Mouse (Mus musculus) lung, embryonic 14.5 days (tissue): ENCODE results near the gene Otud7b. TPM values are rescaled to one million over a fixed set of nuclear protein-coding genes. Genes with fewer than 3 reads are reported as not detected.
A peak's percentile ranks its signal among the peaks of the same experiment; 100 is the strongest.

ENCODE experiments used
- ATAC-seq: fragments of 200-750 bp; cut with Nextera tagmentation; 2 replicates; pipeline ENCODE4 v1.8.0; 2017; ENCODE audit warnings: mild to moderate bottlenecking, moderate TSS enrichment, moderate library complexity; ENCODE audit not compliant: insufficient read depth
- DNase-seq: peaks from one replicate; pipeline ENCODE4 v3.0.0-alpha.2; 2015
- H3K27ac ChIP-seq: fragments of 300-500 bp; sonication (generic); 2 replicates; pipeline ENCODE4 v1.5.1; 2014; ENCODE audit warnings: low read depth, mild to moderate bottlenecking, moderate library complexity
- H3K27me3 ChIP-seq: fragments of 300-500 bp; sonication (generic); 2 replicates; pipeline ENCODE4 v1.6.1; 2014; ENCODE audit warnings: low read length, control low read depth; ENCODE audit not compliant: insufficient read depth
- H3K36me3 ChIP-seq: fragments of 300-500 bp; sonication (generic); 2 replicates; pipeline ENCODE4 v1.6.1; 2014; ENCODE audit warnings: control low read depth; ENCODE audit not compliant: insufficient read depth
- H3K4me1 ChIP-seq: fragments of 300-500 bp; sonication (generic); 2 replicates; pipeline ENCODE4 v1.6.1; 2014; ENCODE audit warnings: antibody characterized with exemption, control low read depth; ENCODE audit not compliant: insufficient read depth
- H3K4me2 ChIP-seq: fragments of 300-500 bp; sonication (generic); 2 replicates; pipeline ENCODE4 v1.6.1; 2014; ENCODE audit warnings: mild to moderate bottlenecking
- H3K4me3 ChIP-seq: fragments of 300-500 bp; sonication (generic); 2 replicates; pipeline ENCODE4 v1.5.1; 2014; ENCODE audit warnings: low read depth, low read length
- H3K9ac ChIP-seq: fragments of 300-500 bp; sonication (generic); 2 replicates; pipeline ENCODE4 v1.6.1; 2014
- H3K9me3 ChIP-seq: fragments of 300-500 bp; sonication (generic); 2 replicates; pipeline ENCODE4 v1.6.1; 2016; ENCODE audit warnings: low read depth, low read length, control low read depth
- CTCF ChIP-seq: IDR thresholded peaks from 2 replicates; pipeline ENCODE4 v1.5.1; 2016; ENCODE audit warnings: antibody characterized with exemption, low read depth
- WGBS: fragments of 180-500 bp; shearing (Covaris S2); extraction: QIAGEN DNeasy Blood & Tissue Kit; methylation state at CpG from one replicate; pipeline ENCODE4 v1.1.7; 2014; 5-methylcytosine and 5-hydroxymethylcytosine counted together
- polyA plus RNA-seq: library from polyadenylated mRNA; unstranded; fragments of >200 nt; fragmentation: Nextera tagmentation; extraction: Ambion mirVana; gene quantifications from 2 replicates; pipeline ENCODE4 v1.2.1, GENCODE M21; 2014

Gene Otud7b
- polyA plus RNA-seq, 1 experiment from 2014 or later: 18.9 TPM

DNA sequence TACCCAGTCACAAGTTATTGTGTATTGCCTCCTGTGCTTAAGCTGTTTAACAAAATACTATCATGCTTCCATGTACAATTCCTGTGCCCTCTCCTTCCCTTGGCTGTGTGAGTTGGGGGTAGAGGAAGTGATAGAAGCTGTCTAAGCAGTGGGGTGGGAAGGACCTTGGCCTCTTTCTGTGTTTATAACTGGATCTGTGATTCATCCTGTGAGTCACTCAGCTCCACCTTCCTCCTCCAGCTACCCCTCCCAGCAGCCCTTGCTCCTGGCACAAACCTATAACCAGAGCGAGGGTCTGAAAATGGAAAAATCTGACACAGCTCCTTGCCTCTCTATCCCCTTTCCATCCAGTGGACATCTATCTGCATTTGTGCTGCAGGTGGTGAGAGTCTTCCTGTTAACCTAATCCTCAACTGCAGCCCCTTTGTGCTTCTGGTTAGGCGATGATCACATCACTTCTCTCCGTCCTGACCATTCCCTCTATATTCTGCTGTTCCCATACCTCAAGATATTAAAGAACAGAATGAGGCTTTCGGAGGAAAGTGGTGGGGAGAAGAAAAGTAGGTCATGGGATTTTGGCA, 56.0 kb downstream of the Otud7b start:
- peak; percentile 32; the same call in 1 of the 2 replicates for ATAC-seq
- peaks cover 11% of the 10 kb centered on the region for H3K36me3 ChIP-seq
- H3K4me3 ChIP-seq: no peak overlapping the region
- peak; percentile 64 for DNase-seq
- no peaks in the 10 kb centered on the region for H3K9me3 ChIP-seq
- H3K4me1 ChIP-seq: peaks cover 10% of the 10 kb centered on the region
- H3K27ac ChIP-seq: peak overlapping the region; percentile 5
- peak overlapping the region; percentile 92 for H3K4me2 ChIP-seq
- TF ChIP-seq CTCF: no peak
- no peaks in the 10 kb centered on the region for H3K27me3 ChIP-seq
- WGBS: 37% methylated on average over 4 of the region's 4 CpGs
- H3K9ac ChIP-seq: peak overlapping the region; percentile 27; the same call in 1 of the 2 replicates

GRCm38 (mm10) chr3:96160803-96161516, 56.6 kb downstream of the Otud7b start:
- H3K4me1 ChIP-seq: peaks cover 10% of the 10 kb centered on the region
- H3K9me3 ChIP-seq: no peaks in the 10 kb centered on the region
- ATAC-seq: peak; percentile 53
- peak overlapping the region; percentile 5 for H3K27ac ChIP-seq
- H3K4me2 ChIP-seq: peak overlapping the region; percentile 92
- no peak for TF ChIP-seq CTCF
- H3K36me3 ChIP-seq: peaks cover 5% of the 10 kb centered on the region
- no peaks in the 10 kb centered on the region for H3K27me3 ChIP-seq
- peak overlapping the region; percentile 47 for H3K4me3 ChIP-seq
- peak; percentile 70 for DNase-seq
- peak overlapping the region; percentile 62 for H3K9ac ChIP-seq
- WGBS: 3% methylated on average over 12 of the region's 12 CpGs

DNA sequence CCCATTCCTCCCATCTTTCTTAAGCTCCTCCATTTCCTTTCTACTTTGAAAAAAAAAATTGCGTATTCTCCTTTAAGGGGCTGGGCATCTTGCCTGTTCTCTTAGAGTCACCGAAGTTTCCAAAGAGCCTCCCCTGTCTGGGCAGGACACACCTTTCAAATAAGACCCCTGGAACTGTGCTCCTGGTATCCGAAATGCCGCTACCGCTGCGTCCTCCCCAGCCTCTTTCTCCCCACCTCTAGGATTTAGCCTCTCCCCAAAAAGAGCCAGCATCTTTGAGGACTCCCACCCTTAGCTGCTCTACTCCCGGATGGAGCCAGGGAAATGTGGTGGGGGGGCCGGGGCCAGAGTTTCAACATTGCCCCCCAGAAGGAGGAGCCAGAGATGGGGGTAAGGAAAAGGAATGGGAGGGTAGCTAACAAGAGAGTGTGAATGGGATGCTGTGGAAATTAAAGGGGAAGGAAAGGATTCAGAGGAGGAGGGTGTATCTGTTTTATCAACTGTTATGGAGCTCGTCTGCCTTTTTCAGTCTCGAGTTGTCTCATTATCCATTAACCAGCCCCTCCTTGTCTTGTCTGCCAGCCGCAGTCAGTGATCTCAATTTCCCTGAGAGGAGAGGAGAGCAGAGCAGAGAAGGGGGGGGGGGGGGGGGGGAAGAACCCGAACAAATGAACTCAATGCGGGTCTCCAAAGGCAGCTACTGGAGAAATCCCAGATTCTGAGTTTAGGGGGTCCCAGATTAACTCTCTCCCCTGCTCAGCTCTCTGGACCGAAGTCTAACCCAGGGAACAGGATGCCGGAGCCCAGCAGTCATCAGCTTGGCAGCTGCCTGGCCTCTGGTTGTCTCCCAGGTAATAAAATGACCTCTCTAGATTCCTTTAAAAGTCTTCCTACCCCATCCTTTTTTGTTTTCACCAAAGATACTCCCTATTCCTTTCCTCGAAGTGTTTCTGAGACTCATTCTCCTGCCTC, 57.8 kb downstream of the Otud7b start, which contains the start of gene Mtmr11:
TSS of gene Mtmr11 (plus strand) at position 136 of the 972 bp plus-strand sequence.
- H3K9me3 ChIP-seq: no peaks in the 10 kb centered on the region
- no peaks in the 10 kb centered on the region for H3K27me3 ChIP-seq
- H3K27ac ChIP-seq: peak within 1 kb of the TSS; percentile 56
- H3K4me1 ChIP-seq: peaks cover 10% of the 10 kb centered on the region
- DNase-seq (peak; percentile 75), ATAC-seq (peak; percentile 52)
- WGBS: 8% methylated on average over 15 of the region's 16 CpGs
- H3K4me2 ChIP-seq: peak within 1 kb of the TSS; percentile 92
- no peak for TF ChIP-seq CTCF
- no peaks in the 10 kb centered on the region; the same call in 1 of the 2 replicates for H3K36me3 ChIP-seq
- peak within 1 kb of the TSS; percentile 62 for H3K9ac ChIP-seq
- peak within 1 kb of the TSS; percentile 47 for H3K4me3 ChIP-seq

DNA sequence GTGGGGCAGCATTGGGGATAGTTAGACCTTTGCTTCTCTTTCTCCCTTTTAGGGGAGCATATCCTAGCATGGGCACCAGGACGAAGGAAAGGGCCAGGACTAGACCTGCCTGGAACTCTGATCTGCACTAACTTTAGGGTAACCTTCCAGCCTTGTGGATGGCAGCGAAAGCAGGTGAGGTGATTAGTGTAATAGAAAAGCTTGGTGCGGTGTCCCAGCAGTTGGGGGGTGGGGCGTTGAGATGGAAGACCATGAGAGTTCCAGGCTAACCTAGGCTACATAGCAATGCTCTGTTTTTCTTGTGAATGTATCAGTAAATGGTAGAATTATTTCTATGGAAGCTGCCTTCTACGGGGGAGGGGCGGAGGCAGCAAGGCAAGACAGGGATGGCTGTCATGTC, 58.7 kb downstream of the Otud7b start:
- no peak for ATAC-seq

GRCm38 (mm10) chr3:96168466-96169158, 64.3 kb downstream of the Otud7b start:
- no peak for DNase-seq
- Histone ChIP-seq H3K36me3 (peaks cover 6% of the 10 kb centered on the region; the same call in 1 of the 2 replicates), H3K27ac (no peak overlapping the region; the same call in 1 of the 2 replicates), H3K4me2 (no peak overlapping the region), H3K9me3 (no peaks in the 10 kb centered on the region), H3K4me3 (no peak overlapping the region), H3K9ac (no peak overlapping the region), H3K27me3 (no peaks in the 10 kb centered on the region), H3K4me1 (peaks cover 12% of the 10 kb centered on the region)
- ATAC-seq: no peak
- WGBS: 47% methylated on average over 12 of the region's 12 CpGs
- no peak for TF ChIP-seq CTCF

More for the DNA sequence above, 58.7 kb downstream of the Otud7b start:
- Histone ChIP-seq H3K4me2 (peak overlapping the region; percentile 92), H3K4me1 (peaks cover 10% of the 10 kb centered on the region), H3K36me3 (no peaks in the 10 kb centered on the region; the same call in 1 of the 2 replicates), H3K4me3 (no peak overlapping the region), H3K27ac (no peak overlapping the region), H3K9me3 (no peaks in the 10 kb centered on the region), H3K9ac (no peak overlapping the region), H3K27me3 (no peaks in the 10 kb centered on the region)
- 84% methylated on average over 6 of the region's 6 CpGs for WGBS
- no peak for DNase-seq
- TF ChIP-seq CTCF: no peak

DNA sequence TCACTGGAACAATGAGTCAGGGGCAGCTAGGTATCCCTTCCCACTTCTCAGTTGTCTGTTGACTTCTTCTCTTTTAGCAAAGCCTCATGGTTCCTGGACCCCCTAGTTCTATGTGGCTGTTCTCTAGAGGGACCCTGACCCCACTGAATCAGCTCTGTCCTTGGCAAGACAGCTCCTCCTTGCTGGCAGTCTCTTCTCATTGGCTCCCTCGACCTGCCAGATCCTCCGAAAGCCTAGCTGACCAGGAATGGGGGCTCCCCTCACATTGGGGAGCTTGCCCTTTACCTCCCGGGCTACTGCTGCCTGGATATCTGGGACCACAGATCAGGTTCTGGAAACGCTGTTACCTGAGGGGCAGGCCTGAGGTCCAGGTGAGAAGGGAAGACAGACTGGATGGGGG, 65.9 kb downstream of the Otud7b start:
- no peak for DNase-seq
- H3K36me3 ChIP-seq: peaks cover 21% of the 10 kb centered on the region
- ATAC-seq: no peak
- no peak overlapping the region for H3K27ac ChIP-seq
- no peak for TF ChIP-seq CTCF
- peak overlapping the region; percentile 3; the same call in 1 of the 2 replicates for H3K4me2 ChIP-seq
- 85% methylated on average over 4 of the region's 4 CpGs for whole genome bisulfite sequencing
- no peak overlapping the region for H3K4me3 ChIP-seq
- H3K4me1 ChIP-seq: peaks cover 12% of the 10 kb centered on the region
- H3K9me3 ChIP-seq: no peaks in the 10 kb centered on the region
- no peak overlapping the region; the same call in 1 of the 2 replicates for H3K9ac ChIP-seq
- H3K27me3 ChIP-seq: no peaks in the 10 kb centered on the region
